Mouse (Mus musculus): ENCODE measurements around the gene Grin3a.
"Not testable (repeated sequence)": the region's sequence is repeated elsewhere in the genome, so short reads cannot be mapped to it uniquely, and the experiment has no call there.

Grin3a gene

GRCm38 (mm10) chr4:49680171-49680875 lies 165.2 kb downstream of the Grin3a start:
- no peak for DNase-seq (ENCODE audit: low spot score in 2 of 2)

- no peak for DNase-seq (ENCODE audit: low spot score in 2 of 2)
These were observed 168.8 kb downstream of the Grin3a start for GRCm38 (mm10) chr4:49676790-49677189.

- no peak for DNase-seq (ENCODE audit: low spot score in 2 of 2)
These were observed 169.5 kb downstream of the Grin3a start for GRCm38 (mm10) chr4:49676071-49676470.

GRCm38 (mm10) chr4:49664850-49665249 lies 180.7 kb downstream of the Grin3a start:
- DNase-seq (ENCODE audit: low spot score in 2 of 2), result no peak

- no peak for DNase-seq (ENCODE audit: low spot score in 2 of 2)
These were observed 183.3 kb downstream of the Grin3a start for GRCm38 (mm10) chr4:49662231-49662630.

- DNase-seq (ENCODE audit: low spot score in 2 of 2), result no peak
These were observed 183.9 kb downstream of the Grin3a start for GRCm38 (mm10) chr4:49661664-49662063.

- no peak for DNase-seq (ENCODE audit: low spot score in 2 of 2)
These were observed 186.1 kb downstream of the Grin3a start for GRCm38 (mm10) chr4:49659421-49659820.

- no peak for DNase-seq (ENCODE audit: low spot score in 2 of 2)
These were observed 205.6 kb downstream of the Grin3a start for GRCm38 (mm10) chr4:49639913-49640312.

- DNase-seq (ENCODE audit: low spot score in 2 of 2), result no peak
These were observed 207.7 kb downstream of the Grin3a start for GRCm38 (mm10) chr4:49637821-49638220.

- no peak for DNase-seq (ENCODE audit: low spot score in 2 of 2)
These were observed 213.4 kb downstream of the Grin3a start for GRCm38 (mm10) chr4:49632139-49632481.

GRCm38 (mm10) chr4:49631319-49632138 lies 214.0 kb downstream of the Grin3a start, which contains the start of gene Rnf20:
Rnf20 (plus strand) TSS chr4:49632006.
- DNase-seq (ENCODE audit: low spot score in 2 of 2), result peak; percentile 93 to 95

- DNase-seq (ENCODE audit: low spot score in 2 of 2), result no peak
These were observed 216.6 kb downstream of the Grin3a start for GRCm38 (mm10) chr4:49628941-49629340.

GRCm38 (mm10) chr4:49626973-49627372 lies 218.6 kb downstream of the Grin3a start:
- peak; percentile 52 to 66 for DNase-seq (ENCODE audit: low spot score in 2 of 2)

GRCm38 (mm10) chr4:49624969-49625368 lies 220.6 kb downstream of the Grin3a start:
- not testable (repeated sequence) for DNase-seq (ENCODE audit: low spot score in 2 of 2)

- DNase-seq (ENCODE audit: low spot score in 2 of 2), result no peak
These were observed 221.6 kb downstream of the Grin3a start for GRCm38 (mm10) chr4:49623916-49624315.

- DNase-seq (ENCODE audit: low spot score in 2 of 2), result no peak
These were observed 223.3 kb downstream of the Grin3a start for GRCm38 (mm10) chr4:49622272-49622671.

GRCm38 (mm10) chr4:49619861-49620260 lies 225.7 kb downstream of the Grin3a start:
- not testable (repeated sequence) for DNase-seq (ENCODE audit: low spot score in 2 of 2)

GRCm38 (mm10) chr4:49616924-49617323 lies 228.6 kb downstream of the Grin3a start:
- no peak for DNase-seq (ENCODE audit: low spot score in 2 of 2)

All from spleen, postnatal 36 days (tissue).